Mouse (Mus musculus) embryonic facial prominence, embryonic 14.5 days (tissue): Measurements from ENCODE around the gene Slc38a2. TPM values are rescaled to one million over a fixed set of nuclear protein-coding genes. Genes with fewer than 3 reads are reported as not detected.

Source experiments
- ATAC-seq: fragments of 200-750 bp; cut with Nextera tagmentation; 2 replicates; pipeline ENCODE4 v1.8.0; 2017; ENCODE audit warnings: low read depth, moderate number of reproducible peaks, moderate TSS enrichment
- DNase-seq: peaks from one replicate; pipeline ENCODE4 v3.0.0-alpha.2; 2015; ENCODE audit warnings: low spot score
- H3K27ac ChIP-seq: fragments of 300-500 bp; sonication (generic); replicated peaks from 2 replicates; pipeline ENCODE4 v1.5.1; 2014; ENCODE audit warnings: low read depth, mild to moderate bottlenecking, low read length, moderate library complexity
- H3K27me3 ChIP-seq: fragments of 300-500 bp; sonication (generic); replicated peaks from 2 replicates; pipeline ENCODE4 v1.6.1; 2014; ENCODE audit warnings: low read length; ENCODE audit not compliant: control insufficient read depth, insufficient read depth
- H3K36me3 ChIP-seq: fragments of 300-500 bp; sonication (generic); 2 replicates; pipeline ENCODE4 v1.6.1; 2014; ENCODE audit warnings: low read length, mixed read lengths; ENCODE audit not compliant: control insufficient read depth, insufficient read depth
- H3K4me1 ChIP-seq: fragments of 300-500 bp; sonication (generic); 2 replicates; pipeline ENCODE4 v1.6.1; 2014; ENCODE audit warnings: antibody characterized with exemption, low read length; ENCODE audit not compliant: control insufficient read depth, insufficient read depth
- H3K4me2 ChIP-seq: fragments of 300-500 bp; sonication (generic); 2 replicates; pipeline ENCODE4 v1.6.1; 2014; ENCODE audit warnings: low read depth, mild to moderate bottlenecking, low read length, moderate library complexity, mixed read lengths
- H3K4me3 ChIP-seq: fragments of 300-500 bp; sonication (generic); 2 replicates; pipeline ENCODE4 v1.5.1; 2014; ENCODE audit warnings: low read depth, mild to moderate bottlenecking, low read length
- H3K9ac ChIP-seq: fragments of 300-500 bp; sonication (generic); 2 replicates; pipeline ENCODE4 v1.6.1; 2014; ENCODE audit warnings: low read depth, mild to moderate bottlenecking, low read length, moderate library complexity, mixed read lengths
- H3K9me3 ChIP-seq: fragments of 300-500 bp; sonication (generic); 2 replicates; pipeline ENCODE4 v1.6.1; 2016; ENCODE audit warnings: low read length; ENCODE audit not compliant: control insufficient read depth
- WGBS: fragments of 180-500 bp; shearing (Covaris S2); extraction: QIAGEN DNeasy Blood & Tissue Kit; methylation state at CpG from one replicate; pipeline ENCODE4 v1.1.7; 2014; 5-methylcytosine and 5-hydroxymethylcytosine counted together
- polyA plus RNA-seq: library from polyadenylated mRNA; unstranded; fragments of >200 nt; fragmentation: Nextera tagmentation; extraction: Ambion mirVana; gene quantifications from 2 replicates; pipeline ENCODE4 v1.2.1, GENCODE M21; 2014

The Slc38a2 gene
- polyA plus RNA-seq, 1 experiment from 2014 or later, result 147 TPM

DNA sequence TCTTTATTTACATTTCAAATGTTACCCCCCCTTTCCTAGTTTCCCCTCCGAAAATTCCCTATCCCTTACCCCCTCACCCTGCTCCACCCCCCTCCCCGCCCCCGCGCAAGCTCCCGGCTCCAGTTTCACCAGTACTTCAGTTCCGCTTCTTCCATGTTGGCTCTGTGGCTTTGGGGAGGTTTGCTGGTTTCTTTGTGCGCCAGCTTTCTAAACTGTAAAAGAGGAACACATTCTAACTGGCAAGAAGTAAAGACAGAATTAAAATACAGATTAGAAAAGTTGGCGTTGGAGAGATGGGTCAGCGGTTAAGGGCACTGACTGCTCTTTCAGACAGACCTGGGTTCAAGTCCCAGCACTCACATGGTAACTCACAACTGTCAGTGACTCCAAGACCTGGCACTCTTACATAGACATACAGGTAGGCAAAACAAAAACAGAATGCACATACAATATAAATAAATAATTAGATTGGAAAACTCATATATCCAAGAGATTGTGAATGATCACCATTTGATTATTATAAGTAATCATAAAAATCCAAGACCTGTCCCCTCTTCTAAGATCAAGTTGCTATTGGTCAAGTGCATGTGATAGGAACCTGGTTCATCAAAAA, 15.7 kb upstream of the Slc38a2 start:
- DNase-seq (no peak), ATAC-seq (no peak)
- Histone ChIP-seq H3K27me3 (no peaks in the 10 kb centered on the region), H3K27ac (no peak overlapping the region), H3K4me1 (0 out of 2 replicates have a peak, but pooled peaks cover 13% of the 10 kb centered on the region), H3K4me2 (no peak overlapping the region), H3K36me3 (no peaks in the 10 kb centered on the region), H3K4me3 (no peak overlapping the region), H3K9me3 (no peaks in the 10 kb centered on the region), H3K9ac (no peak overlapping the region)
- 86% methylated on average over 9 of the region's 9 CpGs for WGBS

DNA sequence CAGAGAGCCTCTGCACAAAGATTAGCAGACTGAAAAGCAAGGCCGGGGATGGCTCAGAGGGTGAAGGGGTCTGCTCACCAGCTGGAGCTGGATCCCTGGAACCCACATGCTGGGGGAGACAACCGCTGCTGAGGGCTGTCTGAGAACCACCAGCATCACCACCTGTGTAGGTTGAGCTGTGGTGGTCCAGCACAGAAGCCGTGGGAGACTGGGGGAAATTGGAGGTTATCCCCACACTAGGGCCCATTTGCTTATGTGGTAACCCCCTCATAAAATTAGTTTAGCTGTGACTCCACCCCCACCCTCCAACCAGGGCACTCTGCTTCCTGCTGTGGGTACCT, 15.1 kb upstream of the Slc38a2 start:
- Histone ChIP-seq H3K9ac (no peak overlapping the region), H3K36me3 (no peaks in the 10 kb centered on the region), H3K27me3 (no peaks in the 10 kb centered on the region), H3K27ac (no peak overlapping the region), H3K4me1 (0 out of 2 replicates have a peak, but pooled peaks cover 13% of the 10 kb centered on the region), H3K9me3 (no peaks in the 10 kb centered on the region), H3K4me2 (no peak overlapping the region), H3K4me3 (no peak overlapping the region)
- DNase-seq, result no peak
- no peak for ATAC-seq
- WGBS, result 77% methylated on average over 2 of the region's 3 CpGs

DNA sequence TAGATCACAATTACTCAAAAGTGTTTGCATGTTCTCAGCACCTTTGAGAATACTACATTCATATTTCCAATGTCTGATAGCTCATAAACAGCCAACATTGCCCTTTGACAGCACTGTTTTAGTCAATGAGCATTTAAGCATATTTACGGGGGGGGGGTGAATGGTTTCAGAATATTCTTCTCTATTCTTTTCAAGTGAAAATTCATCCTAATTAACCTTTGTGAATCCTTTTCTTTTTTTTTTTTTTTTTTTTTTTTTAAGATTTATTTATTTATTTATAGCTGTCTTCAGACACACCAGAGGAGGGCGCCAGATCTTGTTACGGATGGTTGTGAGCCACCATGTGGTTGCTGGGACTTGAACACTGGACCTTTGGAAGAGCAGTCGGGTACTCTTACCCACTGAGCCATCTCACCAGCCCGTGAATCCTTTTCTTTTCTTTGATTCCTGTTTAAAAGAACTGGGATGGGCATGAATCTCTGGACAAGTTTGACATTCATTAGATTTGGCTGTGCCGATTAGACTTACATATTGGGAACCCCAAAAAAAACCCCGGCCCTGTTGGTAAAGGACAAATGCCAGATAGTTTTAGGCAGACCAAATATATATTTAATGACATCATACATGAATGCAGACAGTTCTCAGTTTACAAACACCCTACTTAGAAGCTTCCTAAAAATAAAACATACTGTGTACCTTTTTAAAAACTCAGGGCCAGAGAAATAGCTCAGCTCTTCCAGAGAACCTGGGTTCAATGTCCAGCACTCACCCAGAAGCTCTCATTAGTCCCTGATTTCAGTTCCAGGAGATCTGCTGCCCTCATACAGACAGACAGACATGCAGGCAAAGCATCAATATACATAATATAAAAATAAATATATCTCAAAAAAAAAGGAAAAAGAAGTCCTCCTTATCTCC, 14.5 kb upstream of the Slc38a2 start:
- H3K4me2 ChIP-seq, result no peak overlapping the region
- no peaks in the 10 kb centered on the region for H3K27me3 ChIP-seq
- no peak overlapping the region for H3K9ac ChIP-seq
- H3K27ac ChIP-seq, result no peak overlapping the region
- ATAC-seq (no peak), DNase-seq (no peak)
- no peaks in the 10 kb centered on the region for H3K36me3 ChIP-seq
- H3K9me3 ChIP-seq, result no peaks in the 10 kb centered on the region
- peaks cover 16% of the 10 kb centered on the region for H3K4me1 ChIP-seq
- WGBS, result 94% methylated on average over 5 of the region's 7 CpGs
- no peak overlapping the region for H3K4me3 ChIP-seq

DNA sequence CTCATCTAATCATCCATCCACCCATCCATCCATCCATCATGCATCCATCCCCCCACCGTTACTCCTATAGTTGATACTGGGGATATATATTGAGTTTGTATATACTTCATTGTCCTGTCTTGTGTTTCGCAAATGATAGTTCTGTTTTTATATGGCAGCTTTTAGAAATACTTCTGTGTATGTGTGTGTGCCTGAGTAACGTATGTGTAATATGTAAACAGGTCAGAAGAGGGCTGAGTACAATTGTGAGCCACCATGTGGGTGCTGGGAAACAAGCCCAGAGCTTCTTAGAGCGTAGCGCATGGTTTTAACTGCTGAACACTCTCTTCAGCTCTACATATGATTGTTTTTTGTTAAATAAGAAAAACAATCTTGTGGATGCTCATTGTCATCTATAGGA, 12.8 kb upstream of the Slc38a2 start:
- no peaks in the 10 kb centered on the region for H3K27me3 ChIP-seq
- peaks cover 22% of the 10 kb centered on the region for H3K4me1 ChIP-seq
- ATAC-seq (no peak), DNase-seq (no peak)
- no peak overlapping the region for H3K4me3 ChIP-seq
- H3K9ac ChIP-seq, result no peak overlapping the region
- no peak overlapping the region for H3K27ac ChIP-seq
- H3K4me2 ChIP-seq, result no peak overlapping the region
- no peaks in the 10 kb centered on the region for H3K36me3 ChIP-seq
- H3K9me3 ChIP-seq, result no peaks in the 10 kb centered on the region
- whole genome bisulfite sequencing, result 93% methylated on average over 5 of the region's 5 CpGs

GRCm38 (mm10) chr15:96711664-96712063, 12.1 kb upstream of the Slc38a2 start:
- WGBS, result 87% methylated on average over 11 of the region's 11 CpGs
- no peak overlapping the region for H3K9ac ChIP-seq
- H3K4me2 ChIP-seq, result no peak overlapping the region
- H3K27me3 ChIP-seq, result no peaks in the 10 kb centered on the region
- no peak for ATAC-seq
- no peak overlapping the region for H3K4me3 ChIP-seq
- H3K9me3 ChIP-seq, result no peaks in the 10 kb centered on the region
- no peak overlapping the region for H3K27ac ChIP-seq
- no peak for DNase-seq
- no peaks in the 10 kb centered on the region for H3K36me3 ChIP-seq
- H3K4me1 ChIP-seq, result peaks cover 18% of the 10 kb centered on the region

DNA sequence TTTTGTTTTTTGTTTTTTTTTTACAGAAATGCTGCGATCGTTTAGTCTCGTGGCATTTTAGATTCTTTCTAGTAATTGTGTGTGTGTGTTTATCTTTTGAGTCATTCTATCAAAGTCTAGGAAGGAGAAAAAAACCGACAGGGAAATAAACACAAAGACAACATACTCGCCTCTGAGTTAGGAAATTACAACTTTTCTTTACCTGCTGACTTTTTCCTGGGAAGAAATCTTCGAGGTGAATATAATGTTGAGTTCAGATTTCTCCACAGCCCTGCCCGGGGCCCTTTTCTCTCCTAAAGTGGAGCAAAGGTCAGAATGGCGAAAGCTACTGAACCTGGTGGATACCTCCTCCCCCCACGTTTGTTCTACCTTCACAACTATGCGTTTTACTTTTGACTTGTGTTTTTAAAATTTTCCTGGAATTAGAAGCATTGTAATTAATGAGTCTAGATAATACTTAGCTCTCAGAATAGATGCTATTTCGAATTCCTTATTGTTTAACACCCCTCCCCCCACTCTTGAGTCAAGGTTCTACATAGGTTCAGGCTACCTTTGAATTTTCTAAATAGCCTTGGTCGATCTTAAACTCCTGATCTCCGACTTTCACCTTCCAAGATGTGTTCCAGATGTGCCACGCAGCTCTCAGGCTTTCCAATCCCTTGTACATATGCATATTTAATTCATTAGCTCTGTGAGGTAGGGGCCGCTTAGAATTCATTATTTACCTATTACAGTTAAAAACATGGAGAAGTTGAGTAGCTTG, 11.0 kb upstream of the Slc38a2 start:
- H3K4me2 ChIP-seq, result peak overlapping the region; percentile 88
- peak; percentile 59 for DNase-seq
- WGBS, result 18% methylated on average over 15 of the region's 15 CpGs
- no peak for ATAC-seq
- no peaks in the 10 kb centered on the region for H3K36me3 ChIP-seq
- H3K27me3 ChIP-seq, result no peaks in the 10 kb centered on the region
- peaks cover 18% of the 10 kb centered on the region for H3K4me1 ChIP-seq
- H3K27ac ChIP-seq, result peak overlapping the region; percentile 100
- peak overlapping the region; percentile 95 for H3K9ac ChIP-seq
- no peaks in the 10 kb centered on the region for H3K9me3 ChIP-seq
- H3K4me3 ChIP-seq, result peak overlapping the region; percentile 63

DNA sequence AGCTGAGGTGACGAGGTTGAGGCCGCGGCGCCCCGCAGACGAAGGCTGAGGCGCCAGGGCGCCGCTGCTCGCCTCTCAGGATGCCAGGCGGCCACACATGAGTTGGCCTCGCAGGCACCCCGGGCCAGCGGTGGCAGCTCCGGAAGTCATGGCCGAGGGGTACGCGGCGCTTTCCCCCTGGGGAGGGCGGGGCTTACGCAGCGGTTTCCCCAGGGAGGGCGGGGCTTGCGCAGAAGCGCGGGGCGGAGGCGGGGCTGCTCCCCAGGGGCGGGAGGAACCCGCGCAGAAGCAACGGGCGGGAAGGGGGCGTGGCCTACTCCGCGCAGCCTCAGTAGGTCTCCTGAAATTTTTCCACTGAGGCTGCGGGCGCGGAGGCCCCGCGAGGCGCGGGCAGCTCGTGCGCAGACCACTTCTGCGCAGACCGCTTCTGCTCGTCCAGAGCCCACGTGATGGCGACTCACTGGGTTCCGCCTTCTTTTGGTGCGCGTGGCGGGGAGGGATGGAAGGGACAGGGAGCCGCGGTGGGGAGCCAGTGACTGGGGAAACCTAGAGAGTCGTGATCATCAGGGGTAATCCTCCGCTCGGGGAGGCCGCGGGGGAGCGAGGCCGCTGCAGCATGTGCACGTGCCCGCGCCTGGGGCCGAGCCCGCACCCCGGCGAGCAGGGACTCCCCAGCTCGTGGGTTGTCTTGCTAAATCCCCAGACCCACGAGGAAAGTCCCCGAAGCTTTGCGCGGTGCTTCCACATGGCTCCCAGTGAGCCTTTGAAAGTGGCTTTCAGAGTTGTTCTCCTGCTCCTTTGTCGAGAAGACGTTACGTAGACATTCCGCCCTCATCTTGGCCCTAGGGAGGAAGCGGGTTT, 10.2 kb upstream of the Slc38a2 start:
- H3K9me3 ChIP-seq, result no peaks in the 10 kb centered on the region
- peak overlapping the region; percentile 95 for H3K9ac ChIP-seq
- H3K4me2 ChIP-seq, result peak overlapping the region; percentile 88
- no peaks in the 10 kb centered on the region for H3K36me3 ChIP-seq
- no peaks in the 10 kb centered on the region for H3K27me3 ChIP-seq
- peak overlapping the region; percentile 100 for H3K27ac ChIP-seq
- H3K4me1 ChIP-seq, result peaks cover 18% of the 10 kb centered on the region
- ATAC-seq, result peak; percentile 90
- 1% methylated on average over 31 of the region's 80 CpGs for WGBS
- H3K4me3 ChIP-seq, result peak overlapping the region; percentile 63
- DNase-seq, result peak; percentile 98

GRCm38 (mm10) chr15:96708976-96709490, 9.5 kb upstream of the Slc38a2 start:
- peaks cover 18% of the 10 kb centered on the region for H3K4me1 ChIP-seq
- DNase-seq, result peak; percentile 43

More at GRCm38 (mm10) chr15:96708976-96709490, 9.5 kb upstream of the Slc38a2 start:
- Histone ChIP-seq H3K27ac (peak overlapping the region; percentile 100), H3K9me3 (no peaks in the 10 kb centered on the region), H3K9ac (peak overlapping the region; percentile 95), H3K36me3 (no peaks in the 10 kb centered on the region), H3K4me3 (peak overlapping the region; percentile 63), H3K27me3 (no peaks in the 10 kb centered on the region), H3K4me2 (peak overlapping the region; percentile 88)
- peak; percentile 9; the same call in 1 of the 2 replicates for ATAC-seq
- WGBS, result 17% methylated on average over 14 of the region's 14 CpGs
